Mouse (Mus musculus) heart, adult 2 months (tissue): ENCODE data around the gene Rsbn1l. TPM values are rescaled to one million over a fixed set of nuclear protein-coding genes. Genes with fewer than 3 reads are reported as not detected.

ENCODE experiments used
- DNase-seq, 2 experiments: peaks; one replicate each; pipeline ENCODE4 v3.0.0; 2021
- H3K27ac ChIP-seq: fragments of 200-600 bp; 2 replicates; pipeline ENCODE4 v1.8.1; 2022
- H3K27me3 ChIP-seq: fragments of 200-500 bp; 2 replicates; pipeline ENCODE4 v1.6.1; 2012; ENCODE audit warnings: mild to moderate bottlenecking, low read length, inconsistent platforms, mixed read lengths; ENCODE audit not compliant: control insufficient read depth, insufficient read depth
- H3K36me3 ChIP-seq: fragments of 200-500 bp; 2 replicates; pipeline ENCODE4 v1.6.1; 2012; ENCODE audit warnings: low read length, inconsistent platforms; ENCODE audit not compliant: control insufficient read depth, insufficient read depth
- H3K4me1 ChIP-seq: fragments of 200-500 bp; 2 replicates; pipeline ENCODE4 v1.6.1; 2011; ENCODE audit warnings: low read length; ENCODE audit not compliant: control insufficient read depth, insufficient read depth
- H3K4me3 ChIP-seq: fragments of 200-600 bp; 2 replicates; pipeline ENCODE4 v1.8.1; 2022
- H3K79me2 ChIP-seq: fragments of 200-500 bp; replicated peaks from 2 replicates; pipeline ENCODE4 v1.6.1; 2012; ENCODE audit warnings: mild to moderate bottlenecking, inconsistent platforms, low read length, moderate library complexity, mixed read lengths; ENCODE audit not compliant: control insufficient read depth, insufficient read depth
- H3K9ac ChIP-seq: fragments of 200-500 bp; 2 replicates; pipeline ENCODE4 v1.6.1; 2012; ENCODE audit warnings: low read depth, mild to moderate bottlenecking, control low read depth, inconsistent platforms, low read length, mixed read lengths
- CTCF ChIP-seq: fragments of 200-600 bp; IDR thresholded peaks from 2 replicates; pipeline ENCODE4 v1.8.1; 2022; ENCODE audit warnings: antibody characterized with exemption, mild to moderate bottlenecking, moderate library complexity
- EP300 ChIP-seq: fragments of 200-500 bp; IDR thresholded peaks from 2 replicates; pipeline ENCODE4 v1.6.1; 2011; ENCODE audit warnings: low read depth, low read length, control low read depth; ENCODE audit not compliant: insufficient read depth
- POLR2A ChIP-seq: fragments of 200-500 bp; IDR thresholded peaks from 2 replicates; pipeline ENCODE4 v1.6.1; 2011; ENCODE audit warnings: mild to moderate bottlenecking, low read depth, low read length, control low read depth; ENCODE audit not compliant: insufficient read depth
- WGBS: fragments of 180-500 bp; shearing (Covaris S2); methylation state at CpG from one replicate; pipeline ENCODE4 v1.1.7; 2018; 5-methylcytosine and 5-hydroxymethylcytosine counted together
- intact Hi-C: fragments of 180-260 bp; cut with DNase I; formaldehyde crosslinking; loops from one replicate; pipeline ENCODE4 v1.15.1; 2025
- long read RNA-seq: library from polyadenylated mRNA; stranded (forward); transcript quantifications from one replicate; pipeline ENCODE4 v2.0.0, GENCODE M21; 2021
- polyA plus RNA-seq: library from polyadenylated mRNA; depleted of rRNA; stranded (reverse); fragments of >200 nt; gene quantifications from 2 replicates; pipeline ENCODE4 v1.2.3, GENCODE M21; 2012; rRNA removed
- total RNA-seq, 2 experiments: library from RNA; stranded (reverse); gene quantifications; 2 replicates each; pipeline ENCODE4 v1.2.3; 2021

The Rsbn1l gene
- total RNA-seq: 10 to 100 TPM; 11.5 to 15.1 TPM
- polyA plus RNA-seq: 3.7 and 8.4 TPM in 2 replicates
- long read RNA-seq, full-length matches to known transcripts: 1 of 2 reads
- long read RNA-seq, partial matches to known transcripts: 1 of 2 reads
- long read RNA-seq, other reads (novel, unspliced or antisense): 0 of 2 reads

DNA sequence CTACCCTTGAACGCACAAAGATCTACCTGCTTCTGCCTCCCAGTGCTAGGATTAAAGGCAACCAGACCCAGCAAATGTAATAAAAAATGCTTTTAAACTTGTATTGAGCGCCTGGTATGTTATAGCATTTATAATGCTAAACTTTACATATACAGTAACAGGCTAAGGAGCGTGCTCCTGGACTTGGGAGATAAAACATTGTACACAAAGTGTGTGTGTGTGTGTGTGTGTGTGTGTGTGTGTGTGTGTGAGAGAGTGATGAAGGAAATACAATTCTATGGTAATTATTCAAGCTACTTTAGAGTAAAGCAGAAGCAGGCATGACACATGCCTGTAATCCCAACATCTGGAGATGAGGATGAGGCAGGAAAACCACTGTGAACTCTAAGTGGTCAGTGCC is at the start of gene Rsbn1l:
TSS of gene Rsbn1l (minus strand) at position 101 of the 400 bp plus-strand sequence.
- H3K4me3 ChIP-seq: no peak within 1 kb of the TSS
- H3K36me3 ChIP-seq: peaks cover 2% of the 10 kb centered on the region
- no peaks in the 10 kb centered on the region for H3K27me3 ChIP-seq
- H3K4me1 ChIP-seq: no peaks in the 10 kb centered on the region; the same call in 1 of the 2 replicates
- H3K27ac ChIP-seq: no peak within 1 kb of the TSS; the same call in 1 of the 2 replicates
- DNase-seq: no peak
- TF ChIP-seq POLR2A (no peak), CTCF (no peak), EP300 (no peak)
- intact Hi-C loops: no loop called here
- no peak within 1 kb of the TSS for H3K9ac ChIP-seq
- WGBS: 97% methylated on average over 3 of the region's 3 CpGs
- no peaks in the 10 kb centered on the region for H3K79me2 ChIP-seq

DNA sequence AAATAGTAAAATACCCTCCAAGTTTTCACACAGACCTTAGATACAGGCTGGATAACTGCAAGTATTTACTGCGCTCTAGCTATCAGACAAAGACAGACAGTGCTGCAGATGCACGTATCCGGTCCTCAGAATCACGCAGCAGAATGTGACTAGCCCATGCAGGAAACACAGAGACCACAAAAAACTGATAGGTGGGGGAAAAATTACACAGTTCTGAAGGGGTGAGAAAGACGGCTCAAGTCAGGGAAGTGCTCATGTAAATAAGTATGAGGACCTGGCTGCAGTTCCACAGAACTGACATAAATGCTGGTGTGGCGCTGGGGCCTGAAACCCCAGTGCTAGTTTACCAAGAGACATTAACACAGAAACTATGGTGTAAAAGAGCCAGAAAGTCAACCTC is 46.5 kb upstream of the Rsbn1l start:
- WGBS: 89% methylated on average over 6 of the region's 6 CpGs
- intact Hi-C loops: no loop called here
- peaks cover 3% of the 10 kb centered on the region for H3K36me3 ChIP-seq
- H3K9ac ChIP-seq: no peak overlapping the region
- no peaks in the 10 kb centered on the region for H3K79me2 ChIP-seq
- H3K27ac ChIP-seq: no peak overlapping the region
- no peak overlapping the region for H3K4me3 ChIP-seq
- DNase-seq: no peak
- no peak for TF ChIP-seq EP300
- TF ChIP-seq CTCF: no peak
- no peak for TF ChIP-seq POLR2A
- H3K27me3 ChIP-seq: no peaks in the 10 kb centered on the region
- H3K4me1 ChIP-seq: no peaks in the 10 kb centered on the region

GRCm38 (mm10) chr5:21001622-21002315 is 45.6 kb upstream of the Rsbn1l start:
- H3K27ac ChIP-seq: no peak overlapping the region
- H3K9ac ChIP-seq: no peak overlapping the region
- no peak for DNase-seq
- no peaks in the 10 kb centered on the region for H3K79me2 ChIP-seq
- intact Hi-C loops: no loop called here
- WGBS: 97% methylated on average over 10 of the region's 10 CpGs
- no peak overlapping the region for H3K4me3 ChIP-seq
- no peak for TF ChIP-seq CTCF
- TF ChIP-seq POLR2A: no peak
- TF ChIP-seq EP300: no peak
- peaks cover 3% of the 10 kb centered on the region; the same call in 1 of the 2 replicates for H3K36me3 ChIP-seq
- no peaks in the 10 kb centered on the region for H3K27me3 ChIP-seq
- H3K4me1 ChIP-seq: no peaks in the 10 kb centered on the region

DNA sequence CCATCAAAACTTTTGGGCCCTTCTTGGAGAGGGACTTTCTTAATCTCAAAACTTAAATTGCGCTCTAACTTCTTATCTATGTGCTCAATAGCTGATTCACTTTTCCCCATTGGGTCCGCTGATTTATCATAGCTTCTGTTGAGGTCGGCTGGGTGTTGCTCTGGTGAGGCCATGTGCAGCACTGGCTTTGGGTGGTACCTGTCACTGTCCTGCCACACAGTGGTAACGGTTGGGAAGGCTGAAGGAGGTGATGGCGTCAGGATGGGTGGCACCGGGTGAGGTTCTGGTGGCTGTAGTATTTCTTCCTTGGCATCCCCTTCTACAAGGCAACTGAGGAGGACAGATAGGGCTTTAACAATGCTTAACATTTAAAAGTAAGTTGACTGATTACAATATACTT is 42.2 kb upstream of the Rsbn1l start:
- H3K4me3 ChIP-seq: no peak overlapping the region
- no peak overlapping the region for H3K27ac ChIP-seq
- no peaks in the 10 kb centered on the region for H3K4me1 ChIP-seq
- no peaks in the 10 kb centered on the region for H3K27me3 ChIP-seq
- 82% methylated on average over 6 of the region's 6 CpGs for WGBS
- no peak for TF ChIP-seq CTCF
- TF ChIP-seq EP300: no peak
- no peak for TF ChIP-seq POLR2A
- H3K9ac ChIP-seq: no peak overlapping the region
- no peak for DNase-seq
- intact Hi-C loops: no loop called here
- peaks cover 3% of the 10 kb centered on the region; the same call in 1 of the 2 replicates for H3K36me3 ChIP-seq
- H3K79me2 ChIP-seq: no peaks in the 10 kb centered on the region

- H3K36me3 ChIP-seq: peaks cover 3% of the 10 kb centered on the region; the same call in 1 of the 2 replicates
- no peaks in the 10 kb centered on the region for H3K27me3 ChIP-seq
- no peak overlapping the region for H3K27ac ChIP-seq
- intact Hi-C loops: no loop called here
- H3K4me3 ChIP-seq: no peak overlapping the region
- TF ChIP-seq CTCF: no peak
- no peak for TF ChIP-seq EP300
- no peak for TF ChIP-seq POLR2A
- no peak for DNase-seq
- 85% methylated on average over 6 of the region's 6 CpGs for WGBS
- H3K9ac ChIP-seq: no peak overlapping the region
- no peaks in the 10 kb centered on the region for H3K4me1 ChIP-seq
- H3K79me2 ChIP-seq: no peaks in the 10 kb centered on the region
Measured at GRCm38 (mm10) chr5:20997555-20997954, 41.4 kb upstream of the Rsbn1l start.

GRCm38 (mm10) chr5:20990062-20990809 is 34.0 kb upstream of the Rsbn1l start:
- no peak overlapping the region for H3K9ac ChIP-seq
- H3K27me3 ChIP-seq: no peaks in the 10 kb centered on the region
- H3K36me3 ChIP-seq: peaks cover 3% of the 10 kb centered on the region
- H3K4me1 ChIP-seq: no peaks in the 10 kb centered on the region
- intact Hi-C loops: no loop called here
- 93% methylated on average over 8 of the region's 8 CpGs for WGBS
- no peaks in the 10 kb centered on the region for H3K79me2 ChIP-seq
- TF ChIP-seq EP300 (no peak), CTCF (no peak), POLR2A (no peak)
- no peak for DNase-seq
- no peak overlapping the region for H3K4me3 ChIP-seq
- no peak overlapping the region for H3K27ac ChIP-seq
